Mouse (Mus musculus): ENCODE results near the gene Fastkd5.

GRCm38 (mm10) chr2:130589157-130589556 is 40.7 kb downstream of the Fastkd5 start:
- no peak for TF ChIP-seq CTCF (IDR thresholded peaks at IDR 0.05; ENCODE audit: borderline replicate concordance, control insufficient read depth, extremely low read depth, insufficient read depth, low read length, poor library complexity)
- no peak for TF ChIP-seq POLR2A (IDR thresholded peaks at IDR 0.05; ENCODE audit: control insufficient read depth, extremely low read depth, insufficient read depth, low read length, poor library complexity)

All from thymus, adult 2 months (tissue).